Mouse (Mus musculus): ENCODE measurements at regions not wholly inside any gene's neighbourhood (a gene's known extent, or its start where the extent isn't known, plus 50 kb on each side); places are given as distances from the start of the nearest gene placed in this dataset.
"Not testable (repeated sequence)": the region's sequence is repeated elsewhere in the genome, so short reads cannot be mapped to it uniquely, and the experiment has no call there.

DNA sequence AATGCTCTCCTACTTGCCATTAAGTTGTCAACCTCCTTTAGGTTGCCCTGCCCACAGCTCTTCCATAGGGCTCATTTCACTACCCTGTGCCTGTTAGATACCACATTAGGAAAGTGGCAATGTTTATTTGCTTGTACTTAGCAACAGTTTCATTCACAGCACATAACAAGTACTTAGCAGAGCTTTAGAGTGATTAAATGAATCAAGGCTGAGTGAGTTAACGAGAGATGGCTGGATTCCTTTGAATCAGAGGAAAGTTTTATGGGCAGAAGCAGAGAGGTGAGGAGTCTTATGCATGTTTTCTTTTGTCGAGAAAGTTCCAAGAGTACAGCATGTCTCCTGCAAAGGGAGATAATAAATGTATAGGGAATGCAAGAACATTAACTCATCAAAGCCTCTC is 60.5 kb downstream of the Ptgs2 start:
- DNase-seq (ENCODE audit: low spot score in 2 of 2) = no peak
- intact Hi-C loops (cut with DNase I) = no loop called here

GRCm38 (mm10) chr1:150164890-150165596 is 65.2 kb downstream of the Ptgs2 start:
- peak in 1 of 2 experiments; percentile 6 for DNase-seq (ENCODE audit: low spot score in 2 of 2)
- intact Hi-C loops (cut with DNase I) = no loop called here

DNA sequence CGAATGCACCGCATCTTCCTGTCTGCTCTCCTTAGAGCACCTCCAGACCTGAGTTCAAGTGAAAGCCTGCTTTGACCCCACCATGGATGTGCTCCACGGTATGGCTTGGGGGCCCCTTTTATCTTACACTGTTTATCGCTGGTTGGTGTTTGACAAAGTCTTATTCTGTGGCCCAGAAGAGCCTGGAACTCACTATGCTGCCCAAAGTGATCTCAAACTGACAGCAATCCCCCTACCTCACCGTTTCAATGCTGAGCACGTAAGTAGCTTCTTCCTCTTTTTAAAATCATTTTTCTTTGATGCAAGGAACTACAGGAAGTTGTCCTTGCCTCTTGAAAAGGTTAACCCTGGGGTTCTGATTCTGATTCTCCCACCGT is 65.8 kb downstream of the Ptgs2 start:
- intact Hi-C loops (cut with DNase I) = no loop called here

DNA sequence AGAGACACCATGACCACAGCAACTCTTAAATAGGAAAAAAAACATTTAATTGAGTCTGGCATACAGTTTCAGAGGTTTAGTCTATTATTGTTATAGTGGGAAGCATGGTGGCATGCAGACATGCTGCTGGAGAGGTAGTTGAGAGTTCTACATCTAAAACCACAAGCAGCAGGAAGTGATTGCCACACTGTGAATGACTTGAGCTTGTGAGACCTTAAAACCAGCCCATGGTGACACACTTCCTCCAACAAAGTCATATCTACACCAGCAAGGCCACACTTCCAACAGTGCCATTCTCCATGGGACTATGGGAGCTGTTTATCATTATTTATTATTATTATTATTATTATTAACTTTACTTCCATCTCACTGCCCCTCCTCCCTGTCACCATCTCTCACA is 67.3 kb downstream of the Ptgs2 start:
- DNase-seq (ENCODE audit: low spot score in 2 of 2) = no peak
- intact Hi-C loops (cut with DNase I) = no loop called here

More for the DNA sequence above, 65.8 kb downstream of the Ptgs2 start:
- DNase-seq (ENCODE audit: low spot score in 2 of 2) = no peak

GRCm38 (mm10) chr1:150174204-150174603 is 74.4 kb downstream of the Ptgs2 start:
- DNase-seq (ENCODE audit: low spot score in 2 of 2) = no peak
- intact Hi-C loops (cut with DNase I) = no loop called here

GRCm38 (mm10) chr1:150177029-150177740 is 77.4 kb downstream of the Ptgs2 start:
- no peak for DNase-seq (ENCODE audit: low spot score in 2 of 2)
- intact Hi-C loops (cut with DNase I) = no loop called here

GRCm38 (mm10) chr1:150202022-150202421 is 102.2 kb downstream of the Ptgs2 start:
- DNase-seq (ENCODE audit: low spot score in 2 of 2) = peak in 1 of 2 experiments; percentile 9
- intact Hi-C loops (cut with DNase I) = loop anchor here (5.0 kb wide), 2 partner anchors 345 to 370 kb away; no protein-coding TSS in a partner anchor

DNA sequence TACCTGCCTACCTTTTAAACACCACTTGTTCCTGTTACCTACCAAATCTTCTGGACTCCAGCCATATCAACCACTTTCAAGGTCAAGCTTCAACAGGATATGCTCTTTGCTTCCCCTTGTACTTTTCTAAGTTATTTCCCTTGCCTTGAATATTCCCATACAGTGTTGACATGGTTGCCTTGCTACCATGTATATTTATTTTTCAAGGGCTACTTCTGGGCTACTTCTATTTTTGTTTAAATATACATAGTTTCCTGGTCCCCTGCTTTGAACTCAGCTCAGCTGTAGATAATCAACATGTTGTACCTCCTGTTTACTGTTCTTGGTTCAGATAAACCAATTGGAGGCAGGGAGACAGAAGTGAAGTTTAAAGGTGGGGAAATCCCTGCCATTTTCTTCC is 106.8 kb upstream of the Pdc start:
- DNase-seq (ENCODE audit: low spot score in 2 of 2) = no peak
- intact Hi-C loops (cut with DNase I) = no loop called here

- intact Hi-C loops (cut with DNase I) = no loop called here
Measured at GRCm38 (mm10) chr1:150216672-150217071, 102.5 kb upstream of the Pdc start.

GRCm38 (mm10) chr1:150218802-150219201 is 100.4 kb upstream of the Pdc start:
- DNase-seq (ENCODE audit: low spot score in 2 of 2) = no peak
- intact Hi-C loops (cut with DNase I) = no loop called here

More at GRCm38 (mm10) chr1:150216672-150217071, 102.5 kb upstream of the Pdc start:
- DNase-seq (ENCODE audit: low spot score in 2 of 2) = no peak

GRCm38 (mm10) chr1:150225529-150225928 is 93.7 kb upstream of the Pdc start:
- DNase-seq (ENCODE audit: low spot score in 2 of 2) = no peak
- intact Hi-C loops (cut with DNase I) = no loop called here

GRCm38 (mm10) chr1:150239504-150239903 is 79.7 kb upstream of the Pdc start:
- intact Hi-C loops (cut with DNase I) = not testable (repeated sequence)

GRCm38 (mm10) chr1:150240110-150240509 is 79.1 kb upstream of the Pdc start:
- no peak for DNase-seq (ENCODE audit: low spot score in 2 of 2)
- intact Hi-C loops (cut with DNase I) = no loop called here

More at GRCm38 (mm10) chr1:150239504-150239903, 79.7 kb upstream of the Pdc start:
- not testable (repeated sequence) for DNase-seq (ENCODE audit: low spot score in 2 of 2)

DNA sequence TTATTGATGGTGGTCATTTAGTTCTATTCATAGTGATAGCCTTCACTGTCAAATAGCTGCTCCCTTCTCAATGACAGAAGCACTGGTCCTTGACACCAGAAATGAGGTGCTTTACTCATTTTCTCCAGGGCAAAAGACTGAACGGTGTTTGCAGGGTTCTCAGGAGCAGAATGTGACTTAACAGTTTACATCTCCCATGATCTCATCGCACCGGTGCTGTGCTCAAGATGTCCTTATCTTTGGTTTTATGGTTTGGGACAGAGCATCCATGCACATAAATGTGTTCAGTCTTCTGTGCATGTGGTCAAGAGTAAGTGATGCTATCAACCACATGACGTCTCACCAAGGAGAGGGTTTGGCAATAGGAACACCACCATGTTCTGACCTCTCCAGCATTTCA is 78.1 kb upstream of the Pdc start:
- intact Hi-C loops (cut with DNase I) = no loop called here
- no peak for DNase-seq (ENCODE audit: low spot score in 2 of 2)

DNA sequence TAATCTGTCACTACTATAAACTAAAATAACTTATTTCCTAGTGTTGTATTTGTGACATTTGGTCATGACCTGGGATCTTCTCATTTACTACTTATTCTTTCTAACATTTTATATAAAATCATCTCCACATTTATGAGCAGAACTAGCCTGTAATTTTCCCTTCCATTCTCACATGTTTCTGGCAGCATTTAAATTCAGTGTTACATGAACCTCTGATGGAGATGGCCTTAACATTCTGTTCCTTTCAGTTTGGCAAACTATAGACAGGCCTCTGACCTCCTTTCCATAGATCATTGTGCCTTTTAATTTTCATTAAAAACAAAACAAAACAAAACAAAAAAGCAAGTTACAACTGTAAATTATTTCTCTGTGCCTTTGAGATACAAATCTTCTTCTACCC is 77.1 kb upstream of the Pdc start:
- intact Hi-C loops (cut with DNase I) = no loop called here
- DNase-seq (ENCODE audit: low spot score in 2 of 2) = no peak

DNA sequence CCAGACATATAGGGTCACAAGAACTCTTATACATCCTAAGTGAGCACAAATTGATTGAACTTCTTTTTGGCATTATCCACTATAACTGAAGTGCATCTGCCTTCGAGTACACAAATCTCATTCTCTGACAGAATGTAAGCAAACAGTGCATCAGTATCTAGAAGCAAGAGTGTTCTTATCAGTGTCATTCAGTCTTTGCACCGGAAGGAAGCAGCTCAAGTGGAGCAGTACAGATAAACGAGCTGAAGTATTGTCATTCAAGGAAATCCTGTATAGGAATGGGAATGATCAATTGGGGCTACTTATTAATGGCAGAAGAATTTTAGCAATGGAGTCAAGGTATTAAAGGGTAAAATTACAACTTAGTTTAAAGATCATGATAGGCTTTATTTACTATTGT is 74.3 kb upstream of the Pdc start:
- intact Hi-C loops (cut with DNase I) = no loop called here
- DNase-seq (ENCODE audit: low spot score in 2 of 2) = no peak

DNA sequence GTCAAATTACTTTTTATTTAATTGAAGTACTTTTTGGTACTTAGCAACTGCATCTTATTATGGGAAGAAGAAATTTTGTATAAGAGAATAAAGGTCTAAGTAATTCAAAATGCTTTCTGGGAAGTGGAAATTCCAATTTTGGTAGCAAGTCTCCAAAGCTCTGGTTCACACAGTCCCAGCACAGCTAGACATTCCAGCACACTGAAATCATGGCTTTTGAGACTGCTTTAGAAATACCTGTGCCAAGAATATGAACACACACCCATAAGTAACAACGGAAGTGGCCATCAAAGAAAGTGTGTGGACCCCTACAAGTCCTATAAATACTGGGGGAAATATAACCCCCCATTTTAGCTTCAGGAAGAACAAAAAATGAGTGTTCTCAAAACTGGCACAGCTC is 67.8 kb upstream of the Pdc start:
- no peak for DNase-seq (ENCODE audit: low spot score in 2 of 2)
- intact Hi-C loops (cut with DNase I) = no loop called here

DNA sequence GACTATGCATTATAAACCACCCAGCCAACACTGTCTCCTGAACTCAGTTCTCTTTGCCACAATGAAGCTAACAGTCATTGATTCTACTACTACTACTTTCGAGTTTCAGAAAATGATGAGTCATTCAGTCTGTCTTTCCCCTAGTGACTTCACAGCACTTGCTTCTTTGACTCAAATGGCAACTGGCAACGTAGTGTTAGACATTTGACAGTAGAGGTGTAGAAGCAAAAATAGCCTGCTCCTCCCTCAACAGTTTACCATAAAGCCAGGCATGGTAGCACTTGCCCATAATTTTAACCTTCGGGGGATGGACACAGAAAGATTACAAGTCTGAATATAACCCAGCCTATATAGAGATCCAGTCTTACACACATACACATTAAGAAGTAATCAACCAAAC is 67.3 kb upstream of the Pdc start:
- intact Hi-C loops (cut with DNase I) = no loop called here
- DNase-seq (ENCODE audit: low spot score in 2 of 2) = no peak

DNA sequence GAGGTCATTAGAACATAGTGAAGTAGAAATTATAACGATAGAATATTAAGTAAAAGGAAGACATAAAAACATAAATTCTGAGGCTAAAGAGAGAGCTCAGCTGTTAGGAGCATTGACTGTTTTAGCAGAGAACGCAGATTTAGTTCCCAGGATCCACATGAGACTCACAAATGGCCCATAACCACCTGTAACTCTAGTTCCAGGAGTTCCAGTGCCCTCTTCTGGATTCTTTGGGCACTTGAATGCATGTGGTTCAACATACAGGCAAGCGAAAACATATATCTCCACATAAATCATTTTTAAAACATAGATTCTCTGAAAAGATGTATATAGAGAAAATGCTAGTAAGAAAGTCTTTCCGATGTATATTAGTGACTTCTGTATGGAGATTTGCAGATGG is 61.6 kb upstream of the Pdc start:
- intact Hi-C loops (cut with DNase I) = loop anchor here (2.0 kb wide), 2 partner anchors 161 to 425 kb away; no protein-coding TSS in a partner anchor
- no peak for DNase-seq (ENCODE audit: low spot score in 2 of 2)

GRCm38 (mm10) chr1:150260355-150260754 is 58.9 kb upstream of the Pdc start:
- no peak for DNase-seq (ENCODE audit: low spot score in 2 of 2)
- intact Hi-C loops (cut with DNase I) = no loop called here

DNA sequence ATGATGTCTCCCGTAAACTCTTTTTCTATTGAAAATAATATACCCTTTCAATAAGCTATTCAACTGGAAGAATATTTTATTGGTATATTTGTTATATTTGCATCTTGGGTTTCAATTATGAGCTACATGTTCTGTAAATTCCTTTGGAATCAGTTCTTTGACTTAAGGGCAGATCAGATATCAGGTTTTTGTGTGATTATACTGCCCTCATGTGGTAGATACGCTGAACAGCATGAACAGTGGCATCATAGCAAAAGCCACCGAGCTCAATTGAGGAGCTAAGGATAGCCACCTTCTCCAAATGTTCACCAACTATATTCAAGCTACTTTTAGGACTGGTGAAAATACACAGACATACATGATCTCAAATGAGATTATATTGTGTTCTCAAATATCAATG is 52.7 kb upstream of the Pdc start:
- intact Hi-C loops (cut with DNase I) = loop anchor here (1.0 kb wide), 1 partner anchor 433 kb away; no protein-coding TSS in a partner anchor

More for the DNA sequence above, 52.7 kb upstream of the Pdc start:
- DNase-seq (ENCODE audit: low spot score in 2 of 2) = peak; percentile 37 to 50
